Mouse (Mus musculus): Measurements from ENCODE around the gene Tmbim6. TPM values are rescaled to one million over a fixed set of nuclear protein-coding genes. Genes with fewer than 3 reads are reported as not detected.
A peak's percentile ranks its signal among the peaks of the same experiment; 100 is the strongest.

The Tmbim6 gene
- polyA plus RNA-seq, 1 experiment, result 691 TPM

DNA sequence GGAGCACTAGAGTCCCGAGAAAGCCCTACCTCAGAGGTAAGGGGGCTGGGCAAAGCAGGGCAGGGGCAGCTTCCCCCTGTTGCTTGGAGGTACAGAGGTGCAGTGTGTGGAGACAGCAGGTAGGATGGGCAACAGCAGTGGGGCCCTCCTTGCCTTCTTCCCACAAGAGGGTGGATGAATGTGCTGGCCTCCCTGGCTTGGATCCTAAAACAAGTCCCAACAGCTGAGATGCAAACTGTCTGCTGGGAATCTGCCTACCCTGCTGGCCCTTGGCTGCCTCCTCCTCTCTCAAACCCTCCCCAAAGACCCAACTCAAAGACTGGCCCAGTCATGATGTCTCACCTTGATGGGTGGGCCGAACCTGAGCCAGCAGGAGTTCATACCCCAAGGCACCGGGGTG lies 62.7 kb downstream of the Tmbim6 start:
- peak in 2 of 3 experiments; percentile 19 to 77 for TF ChIP-seq MYOG (IDR thresholded peaks at IDR 0.05; ENCODE audit: control insufficient read depth in 1 of 3, insufficient read depth in 1 of 3, insufficient read length in 2 of 3, low read depth in 2 of 3)
- TF ChIP-seq MYOD1 (IDR thresholded peaks at IDR 0.05; ENCODE audit: control insufficient read depth in 1 of 3, insufficient read length in 2 of 3, low read depth in 2 of 3), result peak; percentile 18 to 63 (median 46)
- no peak for TF ChIP-seq POLR2AphosphoS2 (IDR thresholded peaks at IDR 0.05; ENCODE audit: insufficient read length, low read depth)
- Histone ChIP-seq H3ac (ENCODE audit: control insufficient read depth, insufficient read length) (no peak overlapping the region), H3K36me3 (ENCODE audit: control insufficient read depth, insufficient read depth) (no peaks in the 10 kb centered on the region), H3K4me2 (ENCODE audit: low read depth) (peak overlapping the region; percentile 72), H3K79me2 (ENCODE audit: control insufficient read depth, insufficient read depth) (peaks cover 71% of the 10 kb centered on the region), H3K4me3 (peak overlapping the region; percentile 95), H3K27me3 (ENCODE audit: control insufficient read depth, insufficient read depth, insufficient read length) (no peaks in the 10 kb centered on the region)

DNA sequence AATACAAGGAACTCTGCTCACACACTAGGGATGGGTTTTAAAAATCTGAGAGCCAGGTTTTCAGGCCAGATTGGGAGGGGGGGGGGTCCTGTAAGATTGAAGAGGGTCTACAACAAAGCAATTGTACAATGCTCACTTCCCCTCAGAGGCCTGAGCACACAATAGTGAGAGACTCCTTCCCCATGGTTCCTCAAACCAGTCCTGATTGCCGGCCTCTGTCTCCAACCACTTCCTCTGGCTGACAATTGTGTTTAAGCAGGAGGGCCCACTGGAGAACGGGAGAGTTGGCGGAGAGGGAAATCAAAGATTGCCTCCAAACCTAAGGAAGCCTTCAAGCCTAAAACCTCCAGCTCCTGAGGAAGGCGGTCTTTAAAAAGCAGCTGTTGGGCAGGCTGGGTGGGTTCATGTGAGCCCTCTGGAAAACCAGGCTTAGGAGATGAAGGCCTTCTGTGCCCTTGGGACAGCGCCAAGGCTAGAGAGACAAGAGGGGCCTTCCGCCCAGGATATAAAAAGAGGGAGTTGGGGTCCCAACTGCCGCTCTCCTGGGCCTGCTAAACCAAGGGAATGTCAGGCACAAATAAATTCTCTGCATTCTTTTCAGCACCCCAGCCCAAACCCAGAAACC lies 63.8 kb downstream of the Tmbim6 start:
- no peak for TF ChIP-seq POLR2A (IDR thresholded peaks at IDR 0.05; ENCODE audit: insufficient read length, low read depth)
- TF ChIP-seq SRF (IDR thresholded peaks at IDR 0.05; ENCODE audit: control insufficient read depth, insufficient read length, low read depth), result no peak
- TF ChIP-seq MYOD1 (IDR thresholded peaks at IDR 0.05; ENCODE audit: control insufficient read depth in 1 of 3, insufficient read length in 2 of 3, low read depth in 2 of 3), result peak in 1 of 3 experiments; percentile 16

DNA sequence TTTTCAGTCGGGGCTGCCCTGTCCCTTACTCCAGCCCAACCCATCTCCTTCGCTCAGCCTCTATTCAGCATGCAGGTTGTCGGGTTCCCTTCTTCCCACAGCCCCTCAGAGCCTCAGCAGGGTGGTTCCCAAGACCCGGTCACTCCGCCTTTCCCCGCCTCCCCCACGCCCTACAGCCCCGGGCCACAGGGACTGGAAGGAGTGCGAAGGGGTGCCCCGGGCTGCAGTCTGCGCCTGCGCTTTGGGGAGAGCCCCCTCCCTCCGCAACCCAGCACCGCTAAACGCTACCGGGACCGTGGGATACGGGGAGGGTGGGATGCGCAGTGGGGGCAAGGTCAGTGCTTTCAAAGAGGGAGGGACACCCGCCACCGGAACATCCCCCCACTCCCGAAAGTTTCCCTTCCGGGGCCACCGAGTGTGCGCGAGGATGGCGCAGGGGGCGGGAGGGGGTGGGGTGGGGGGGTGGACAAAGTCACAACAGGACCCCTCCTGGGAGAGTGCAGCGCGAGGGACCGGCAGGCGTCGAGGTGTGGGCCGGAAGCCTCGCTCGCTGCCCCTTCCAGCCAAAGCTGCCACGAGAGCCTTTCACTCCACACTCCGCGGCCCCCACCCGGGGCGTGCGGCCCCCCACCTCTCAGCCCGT lies 64.4 kb downstream of the Tmbim6 start:
- Histone ChIP-seq H3K79me2 (ENCODE audit: control insufficient read depth, insufficient read depth) (peaks cover 59% of the 10 kb centered on the region), H3K36me3 (ENCODE audit: control insufficient read depth, insufficient read depth) (peaks cover 3% of the 10 kb centered on the region), H3K4me2 (ENCODE audit: low read depth) (peak overlapping the region; percentile 72), H3ac (ENCODE audit: control insufficient read depth, insufficient read length) (peak overlapping the region; percentile 57), H3K27me3 (ENCODE audit: control insufficient read depth, insufficient read depth, insufficient read length) (no peaks in the 10 kb centered on the region), H3K4me3 (peak overlapping the region; percentile 95)
- TF ChIP-seq MYOD1 (IDR thresholded peaks at IDR 0.05; ENCODE audit: control insufficient read depth in 1 of 3, insufficient read length in 2 of 3, low read depth in 2 of 3), result peak in 1 of 3 experiments; percentile 35
- no peak for TF ChIP-seq MAX (IDR thresholded peaks at IDR 0.05; ENCODE audit: low read depth)
- TF ChIP-seq POLR2A (IDR thresholded peaks at IDR 0.05; ENCODE audit: insufficient read length, low read depth), result peak; percentile 39
- TF ChIP-seq TCF12 (IDR thresholded peaks at IDR 0.05; ENCODE audit: insufficient read depth, poor library complexity, severe bottlenecking), result no peak

More for the DNA sequence above, 63.8 kb downstream of the Tmbim6 start:
- Histone ChIP-seq H3K4me2 (ENCODE audit: low read depth) (peak overlapping the region; percentile 72), H3K79me2 (ENCODE audit: control insufficient read depth, insufficient read depth) (peaks cover 66% of the 10 kb centered on the region), H3K4me3 (peak overlapping the region; percentile 95), H3K36me3 (ENCODE audit: control insufficient read depth, insufficient read depth) (peaks cover 3% of the 10 kb centered on the region), H3K27me3 (ENCODE audit: control insufficient read depth, insufficient read depth, insufficient read length) (no peaks in the 10 kb centered on the region), H3ac (ENCODE audit: control insufficient read depth, insufficient read length) (peak overlapping the region; percentile 57)

DNA sequence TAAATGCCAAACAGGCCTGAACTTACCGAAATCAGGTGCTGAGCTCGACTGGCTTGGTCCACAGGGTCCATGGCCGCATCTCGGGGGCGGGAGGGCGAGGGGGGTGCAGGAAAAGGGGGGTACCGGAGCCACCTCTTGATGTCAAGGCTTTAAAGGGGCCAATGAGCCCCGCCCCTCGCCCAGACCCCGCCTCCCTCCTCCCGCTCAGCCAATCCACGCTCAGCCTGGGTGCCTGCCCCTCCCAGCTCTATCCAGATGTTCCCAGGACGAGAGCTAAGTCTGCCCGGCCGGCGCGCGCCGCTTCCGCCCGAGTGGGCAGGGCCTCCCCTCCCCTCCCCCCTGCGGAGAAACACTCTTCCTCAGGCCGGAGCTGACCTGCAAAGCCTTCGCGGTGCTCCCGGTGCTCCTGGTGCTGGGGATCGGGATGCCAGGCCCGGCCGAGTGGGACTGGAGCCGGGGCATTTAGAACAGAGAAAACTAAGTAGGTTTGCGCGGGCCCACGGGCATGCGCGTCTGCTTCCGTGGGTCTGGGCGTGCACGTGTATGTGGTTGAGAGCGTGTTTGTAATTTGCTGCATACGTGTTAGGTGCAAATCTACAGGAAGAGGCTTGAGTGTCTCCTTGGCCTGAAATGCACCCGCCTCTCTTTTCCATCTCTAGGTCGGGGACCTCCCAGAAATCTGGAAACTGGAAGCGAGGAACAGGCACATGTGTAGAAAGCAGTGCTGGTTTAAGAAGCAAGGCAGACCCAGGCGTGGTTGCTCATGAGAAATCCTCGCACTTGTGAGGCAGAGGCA lies 65.1 kb downstream of the Tmbim6 start, which contains the start of gene Nckap5l:
Nckap5l (minus strand) TSS at position 143 of the 796 bp plus-strand sequence.
- H3K4me2 ChIP-seq (ENCODE audit: low read depth), result peak within 1 kb of the TSS; percentile 93
- peak within 1 kb of the TSS; percentile 57 for H3ac ChIP-seq (ENCODE audit: control insufficient read depth, insufficient read length)
- TF ChIP-seq POLR2AphosphoS2 (IDR thresholded peaks at IDR 0.05; ENCODE audit: insufficient read length, low read depth) (peak; percentile 74), MYOG (IDR thresholded peaks at IDR 0.05; ENCODE audit: control insufficient read depth in 1 of 3, insufficient read depth in 1 of 3, insufficient read length in 2 of 3, low read depth in 2 of 3) (peak in 1 of 3 experiments; percentile 51), MAX (IDR thresholded peaks at IDR 0.05; ENCODE audit: low read depth) (peak; percentile 50), E2F4 (IDR thresholded peaks at IDR 0.05; ENCODE audit: insufficient read depth) (no peak), POLR2A (IDR thresholded peaks at IDR 0.05; ENCODE audit: insufficient read length, low read depth) (peak; percentile 75), TCF12 (IDR thresholded peaks at IDR 0.05; ENCODE audit: insufficient read depth, poor library complexity, severe bottlenecking) (no peak), REST (IDR thresholded peaks at IDR 0.05; ENCODE audit: insufficient read depth, insufficient read length) (no peak), MYOD1 (IDR thresholded peaks at IDR 0.05; ENCODE audit: control insufficient read depth in 1 of 3, insufficient read length in 2 of 3, low read depth in 2 of 3) (peak in 1 of 3 experiments; percentile 28)
- peaks cover 3% of the 10 kb centered on the region for H3K36me3 ChIP-seq (ENCODE audit: control insufficient read depth, insufficient read depth)
- H3K27me3 ChIP-seq (ENCODE audit: control insufficient read depth, insufficient read depth, insufficient read length), result no peaks in the 10 kb centered on the region
- peak within 1 kb of the TSS; percentile 95 for H3K4me3 ChIP-seq
- H3K79me2 ChIP-seq (ENCODE audit: control insufficient read depth, insufficient read depth), result peaks cover 52% of the 10 kb centered on the region

Other genes with a start within 250 kb of the Tmbim6 start
- gene Kcnh3, start 168.0 kb upstream of the Tmbim6 start, polyA plus RNA-seq (2012; fragmentation: generic; extraction: Trizol), result 0.17 TPM
- 99.1 TPM for gene Mcrs1, start 140.9 kb upstream of the Tmbim6 start, polyA plus RNA-seq (2012; fragmentation: generic; extraction: Trizol)
- gene Prpf40b, start 97.8 kb upstream of the Tmbim6 start, polyA plus RNA-seq (2012; fragmentation: generic; extraction: Trizol), result 59.7 TPM
- gene Fam186b, start 97.0 kb upstream of the Tmbim6 start, polyA plus RNA-seq (2012; fragmentation: generic; extraction: Trizol), result 0.06 TPM
- 62.6 TPM for gene Fmnl3, start 22.4 kb upstream of the Tmbim6 start, polyA plus RNA-seq (2012; fragmentation: generic; extraction: Trizol)
- 40.9 TPM for gene Nckap5l, start 64.9 kb downstream of the Tmbim6 start, polyA plus RNA-seq (2012; fragmentation: generic; extraction: Trizol)
- gene Bcdin3d, start 81.8 kb downstream of the Tmbim6 start, polyA plus RNA-seq (2012; fragmentation: generic; extraction: Trizol), result 11.8 TPM
- 0.40 TPM for gene Faim2, start 135.3 kb downstream of the Tmbim6 start, polyA plus RNA-seq (2012; fragmentation: generic; extraction: Trizol)
- 0.02 TPM for gene Aqp2, start 186.2 kb downstream of the Tmbim6 start, polyA plus RNA-seq (2012; fragmentation: generic; extraction: Trizol)
- gene Aqp5, start 197.9 kb downstream of the Tmbim6 start, polyA plus RNA-seq (2012; fragmentation: generic; extraction: Trizol), result 109 TPM
- gene Aqp6, start 208.5 kb downstream of the Tmbim6 start, polyA plus RNA-seq (2012; fragmentation: generic; extraction: Trizol), result not detected